Mouse (Mus musculus): ENCODE data around the gene Dgkb.

The Dgkb gene

GRCm38 (mm10) chr12:38594055-38594454, 776.5 kb downstream of the Dgkb start:
- DNase-seq (ENCODE audit: low spot score): no peak

- DNase-seq (ENCODE audit: low spot score): no peak
Measured at GRCm38 (mm10) chr12:38596416-38597062, 779.0 kb downstream of the Dgkb start.

- DNase-seq (ENCODE audit: low spot score): no peak
Measured at GRCm38 (mm10) chr12:38598096-38598495, 780.6 kb downstream of the Dgkb start.

- DNase-seq (ENCODE audit: low spot score): no peak
Measured at GRCm38 (mm10) chr12:38600165-38600845, 782.8 kb downstream of the Dgkb start.

- DNase-seq (ENCODE audit: low spot score): no peak
Measured at GRCm38 (mm10) chr12:38608104-38608503, 790.6 kb downstream of the Dgkb start.

GRCm38 (mm10) chr12:38668265-38668664, 850.7 kb downstream of the Dgkb start:
- no peak for DNase-seq (ENCODE audit: low spot score)
